Mouse (Mus musculus) CH12.LX (cell line): Measurements from ENCODE around the gene Cyb5b.
"Not testable (repeated sequence)": the region's sequence is repeated elsewhere in the genome, so short reads cannot be mapped to it uniquely, and the experiment has no call there.

ENCODE experiments used
- CHD2 ChIP-seq: IDR thresholded peaks from 2 replicates; pipeline ENCODE4 v1.6.1; 2011; ENCODE audit warnings: low read length, improper control_type of control experiment
- CTCF ChIP-seq, 2 experiments: IDR thresholded peaks in 1 of 2; conservative IDR thresholded peaks in 1 of 2; 2 replicates each; pipeline ENCODE4 v1.5.1; 2011 to 2012; ENCODE audit warnings: low read depth in 2 of 2, low read length in 2 of 2, improper control_type of control experiment in 1 of 2, inconsistent platforms in 1 of 2, mild to moderate bottlenecking in 1 of 2, moderate library complexity in 1 of 2
- EP300 ChIP-seq: IDR thresholded peaks from 2 replicates; pipeline ENCODE4 v1.6.1; 2011; ENCODE audit warnings: low read length, improper control_type of control experiment
- GABPA ChIP-seq: IDR thresholded peaks from 2 replicates; pipeline ENCODE4 v1.6.1; 2012; ENCODE audit warnings: low read depth, low read length, improper control_type of control experiment, inconsistent platforms; ENCODE audit not compliant: insufficient replicate concordance
- JUN ChIP-seq: IDR thresholded peaks from 2 replicates; pipeline ENCODE4 v1.6.1; 2011; ENCODE audit warnings: low read depth, mild to moderate bottlenecking, low read length, improper control_type of control experiment, moderate library complexity; ENCODE audit not compliant: insufficient read depth
- MAX ChIP-seq: IDR thresholded peaks from 2 replicates; pipeline ENCODE4 v1.6.1; 2011; ENCODE audit warnings: low read length, improper control_type of control experiment
- MAZ ChIP-seq: IDR thresholded peaks from 2 replicates; pipeline ENCODE4 v1.6.1; 2012; ENCODE audit warnings: low read depth, mild to moderate bottlenecking, inconsistent platforms, low read length, improper control_type of control experiment, moderate library complexity
- MXI1 ChIP-seq: IDR thresholded peaks from 2 replicates; pipeline ENCODE4 v1.6.1; 2011; ENCODE audit warnings: mild to moderate bottlenecking, low read depth, low read length, improper control_type of control experiment
- MYC ChIP-seq: IDR thresholded peaks from 2 replicates; pipeline ENCODE4 v1.6.1; 2011; ENCODE audit warnings: low read depth, mild to moderate bottlenecking, improper control_type of control experiment, low read length
- POLR2A ChIP-seq: IDR thresholded peaks from 2 replicates; pipeline ENCODE4 v1.6.1; 2011; ENCODE audit warnings: low read depth, mild to moderate bottlenecking, improper control_type of control experiment, low read length
- POLR2AphosphoS2 ChIP-seq: IDR thresholded peaks from 2 replicates; pipeline ENCODE4 v1.6.1; 2011; ENCODE audit warnings: low read depth, low read length, improper control_type of control experiment
- RAD21 ChIP-seq: IDR thresholded peaks from 2 replicates; pipeline ENCODE4 v1.6.1; 2011; ENCODE audit warnings: low read depth, mild to moderate bottlenecking, low read length, improper control_type of control experiment, moderate library complexity
- USF1 ChIP-seq: IDR thresholded peaks from 2 replicates; pipeline ENCODE4 v1.6.1; 2014; ENCODE audit warnings: low read depth, mild to moderate bottlenecking, inconsistent platforms, low read length, improper control_type of control experiment
- ZKSCAN1 ChIP-seq: IDR thresholded peaks from 2 replicates; pipeline ENCODE4 v1.6.1; 2012; ENCODE audit warnings: low read depth, inconsistent platforms, low read length, improper control_type of control experiment, borderline replicate concordance

- TF ChIP-seq ZKSCAN1; RAD21; POLR2A; CTCF (conservative IDR thresholded peaks at IDR 0.05 in 1 of 2, IDR thresholded peaks at IDR 0.05 in 1 of 2; ENCODE audit: low read depth in 2 of 2, low read length in 2 of 2); JUN; MAZ; GABPA; EP300; USF1; POLR2AphosphoS2; MXI1; MYC; MAX; CHD2: not testable (repeated sequence)
These were observed 42.4 kb upstream of the Cyb5b start for GRCm38 (mm10) chr8:107108089-107108488.
